Mouse (Mus musculus): ENCODE measurements around the gene Ccnh. TPM values are rescaled to one million over a fixed set of nuclear protein-coding genes. Genes with fewer than 3 reads are reported as not detected.
"Not testable (repeated sequence)": the region's sequence is repeated elsewhere in the genome, so short reads cannot be mapped to it uniquely, and the experiment has no call there.

Ccnh gene
- 103 and 107 TPM in 2 replicates for polyA plus RNA-seq (2015; fragmentation: Nextera tagmentation; extraction: Ambion mirVana)

DNA sequence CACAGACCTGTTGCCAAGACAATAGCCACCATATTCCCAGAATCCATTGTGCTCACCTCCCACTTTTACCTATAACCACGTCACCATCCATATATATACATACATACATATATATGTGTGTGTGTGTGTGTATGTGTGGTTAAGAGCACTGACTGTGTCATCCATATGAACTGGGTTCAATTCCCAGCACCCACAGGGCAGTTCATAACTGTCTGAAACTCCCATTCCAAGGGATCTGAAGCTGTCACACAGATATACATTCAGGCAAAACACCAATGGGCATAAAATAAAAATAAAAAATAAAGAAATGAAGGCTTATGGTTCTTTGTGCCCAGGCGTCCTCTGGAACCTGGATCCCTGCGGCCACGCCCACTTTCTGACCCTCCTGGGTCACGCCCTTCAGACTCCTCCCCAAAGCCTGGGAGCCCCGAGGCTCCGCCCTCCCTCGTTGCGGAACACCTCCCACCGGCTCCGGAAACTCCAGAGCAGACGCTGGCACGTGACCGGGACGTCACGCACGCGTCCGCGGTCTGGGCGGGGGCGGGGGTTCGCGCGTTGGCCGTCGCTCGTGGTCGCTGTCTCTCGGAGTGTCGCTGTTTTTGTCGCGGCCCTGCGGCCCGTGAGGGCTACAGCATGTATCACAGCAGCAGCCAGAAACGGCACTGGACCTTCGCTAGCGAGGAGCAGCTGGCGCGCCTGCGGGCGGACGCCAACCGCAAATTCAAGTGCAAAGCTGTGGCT is at the start of gene Ccnh:
Gene Ccnh, plus strand, starts transcription at position 506 of the 741 bp plus-strand sequence.
- Histone ChIP-seq H3K4me1 (replicated peaks) (peaks cover 15% of the 10 kb centered on the region), H3K27ac (peak within 1 kb of the TSS; percentile 90), H3K9ac (replicated peaks) (peak within 1 kb of the TSS; percentile 90), H3K4me3 (replicated peaks) (peak within 1 kb of the TSS; percentile 79), H3K4me2 (replicated peaks) (peak within 1 kb of the TSS; percentile 77), H3K9me3 (no peaks in the 10 kb centered on the region), H3K36me3 (peaks cover 24% of the 10 kb centered on the region), H3K27me3 (no peaks in the 10 kb centered on the region)
- ATAC-seq, result peak; percentile 97
- 2% methylated on average over 44 of the region's 44 CpGs for WGBS

DNA sequence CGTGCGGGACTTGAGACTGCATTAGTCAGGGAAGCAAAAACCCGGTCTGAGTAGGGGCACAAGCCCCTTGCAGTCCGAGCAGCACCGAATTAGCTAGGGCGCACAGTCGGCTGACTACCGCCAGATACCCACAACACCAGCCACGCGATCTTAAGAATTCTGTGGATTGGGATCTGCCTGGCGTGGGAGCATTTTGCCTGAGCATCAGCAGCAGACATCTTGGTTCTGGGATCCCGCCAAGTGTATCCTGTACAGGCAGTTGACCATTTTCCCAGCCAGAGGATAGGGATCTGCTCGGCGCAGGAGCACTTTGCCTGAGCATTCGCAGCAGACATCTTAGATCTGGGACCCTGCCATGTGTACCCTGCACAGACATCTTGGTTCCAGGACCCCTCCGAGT is 45.8 kb upstream of the Ccnh start:
- WGBS, result 95% methylated on average over 16 of the region's 16 CpGs
- not testable (repeated sequence) for ATAC-seq; H3K27ac ChIP-seq; H3K4me2 ChIP-seq (replicated peaks); H3K4me1 ChIP-seq (replicated peaks); H3K9me3 ChIP-seq; H3K4me3 ChIP-seq (replicated peaks); H3K9ac ChIP-seq (replicated peaks); H3K27me3 ChIP-seq; H3K36me3 ChIP-seq

DNA sequence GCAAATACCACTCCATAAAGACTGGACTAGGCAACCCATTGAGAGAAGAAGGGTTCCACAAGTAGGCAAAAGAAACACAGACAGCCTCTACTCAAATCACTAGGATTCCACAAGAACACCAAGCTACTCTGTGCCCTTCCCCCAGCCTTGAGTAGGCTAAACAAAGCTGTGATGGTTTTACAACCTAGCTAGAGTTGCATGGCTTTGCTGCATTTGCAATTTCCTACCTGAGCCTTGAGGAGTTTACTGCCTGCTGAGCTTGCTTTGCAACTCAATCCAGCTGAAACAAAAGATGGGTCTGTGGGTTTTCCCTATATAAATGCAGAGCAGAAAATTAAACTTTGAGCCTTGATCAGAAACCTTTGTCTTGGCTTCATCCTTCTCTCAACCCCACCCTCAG is 42.7 kb upstream of the Ccnh start:
- no peak overlapping the region for H3K27ac ChIP-seq
- H3K9me3 ChIP-seq, result no peaks in the 10 kb centered on the region
- no peak overlapping the region for H3K4me3 ChIP-seq (replicated peaks)
- H3K9ac ChIP-seq (replicated peaks), result no peak overlapping the region
- H3K36me3 ChIP-seq, result no peaks in the 10 kb centered on the region
- no peak overlapping the region for H3K4me2 ChIP-seq (replicated peaks)
- H3K4me1 ChIP-seq (replicated peaks), result no peaks in the 10 kb centered on the region
- ATAC-seq, result no peak
- no peaks in the 10 kb centered on the region for H3K27me3 ChIP-seq

DNA sequence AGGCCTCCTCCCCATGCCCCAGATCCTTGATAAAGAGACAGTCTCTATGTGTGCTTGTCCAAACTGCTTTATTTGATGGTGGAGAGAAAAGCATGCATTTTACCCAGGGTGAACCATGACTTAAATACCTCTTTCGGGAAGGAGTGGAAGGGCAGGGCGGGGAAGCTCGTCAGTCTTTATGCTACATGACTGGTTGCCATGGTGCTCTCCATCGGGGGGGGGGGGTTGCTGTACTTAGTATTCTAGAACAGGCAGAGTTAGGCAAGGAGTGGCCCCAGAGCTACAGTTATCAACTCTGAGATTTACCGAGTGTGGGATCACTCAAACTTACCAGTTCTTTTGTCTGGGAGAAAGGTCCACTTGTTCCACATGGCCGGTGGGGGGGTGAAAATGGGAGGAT is 34.5 kb upstream of the Ccnh start:
- no peak for ATAC-seq
- no peaks in the 10 kb centered on the region for H3K27me3 ChIP-seq
- H3K9me3 ChIP-seq, result no peaks in the 10 kb centered on the region
- H3K36me3 ChIP-seq, result no peaks in the 10 kb centered on the region
- H3K4me1 ChIP-seq (replicated peaks), result no peaks in the 10 kb centered on the region
- no peak overlapping the region for H3K9ac ChIP-seq (replicated peaks)
- H3K4me3 ChIP-seq (replicated peaks), result no peak overlapping the region
- H3K27ac ChIP-seq, result no peak overlapping the region
- 64% methylated on average over 6 of the region's 6 CpGs for WGBS
- H3K4me2 ChIP-seq (replicated peaks), result no peak overlapping the region

DNA sequence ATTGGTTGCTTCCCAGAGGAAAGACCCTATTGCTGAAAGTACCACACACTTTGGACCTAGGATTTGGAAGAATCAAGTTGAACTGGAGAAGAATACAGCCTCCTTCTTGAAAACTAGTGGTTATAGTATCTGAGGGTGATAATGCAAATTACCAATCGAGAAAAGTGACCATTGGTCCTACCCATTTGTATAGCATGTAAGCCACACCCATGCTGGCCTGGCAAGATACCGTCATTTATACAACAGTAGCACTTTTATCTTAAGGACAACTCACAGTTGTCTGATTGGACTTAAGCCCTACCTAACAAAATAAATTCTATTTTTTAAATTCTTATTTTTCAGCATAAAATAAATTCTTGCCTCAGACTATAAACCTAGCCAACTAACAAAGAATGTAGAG is 29.2 kb upstream of the Ccnh start:
- ATAC-seq, result no peak
- H3K9me3 ChIP-seq, result no peaks in the 10 kb centered on the region
- no peak overlapping the region for H3K4me2 ChIP-seq (replicated peaks)
- H3K4me1 ChIP-seq (replicated peaks), result no peaks in the 10 kb centered on the region
- H3K9ac ChIP-seq (replicated peaks), result no peak overlapping the region
- 84% methylated on average over 2 of the region's 2 CpGs for WGBS
- H3K27me3 ChIP-seq, result no peaks in the 10 kb centered on the region
- H3K36me3 ChIP-seq, result no peaks in the 10 kb centered on the region
- no peak overlapping the region for H3K4me3 ChIP-seq (replicated peaks)
- no peak overlapping the region for H3K27ac ChIP-seq

DNA sequence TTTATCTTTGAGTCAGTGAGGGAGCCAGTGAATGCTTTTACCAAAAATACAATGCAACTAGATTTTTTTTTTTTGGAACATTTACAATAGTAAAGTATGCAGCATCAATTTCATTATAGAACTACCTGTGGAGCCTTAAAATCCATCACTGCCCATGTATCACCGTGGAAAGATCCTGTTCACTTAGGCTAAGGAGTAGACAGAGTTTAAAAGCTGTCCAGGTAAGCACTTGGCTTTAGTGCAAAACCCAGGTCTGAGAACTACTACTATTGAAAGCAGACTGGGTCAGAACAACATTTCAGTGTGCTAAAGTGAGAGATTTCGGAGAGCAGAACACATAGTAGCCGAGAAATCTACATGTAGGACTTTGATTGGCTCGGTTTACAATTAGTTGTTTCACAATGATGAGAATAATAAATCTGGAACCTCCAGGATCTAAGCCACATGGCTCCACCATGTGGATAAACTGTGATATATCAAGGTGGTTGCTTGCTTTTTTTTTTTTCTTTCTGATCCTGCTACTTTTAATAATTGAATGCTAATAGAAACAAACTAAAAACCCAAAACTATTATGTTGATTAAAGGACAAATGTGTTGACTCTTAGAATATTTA is 24.6 kb upstream of the Ccnh start:
- no peak overlapping the region for H3K27ac ChIP-seq
- 44% methylated on average over 4 of the region's 4 CpGs for WGBS
- no peaks in the 10 kb centered on the region for H3K4me1 ChIP-seq (replicated peaks)
- H3K4me3 ChIP-seq (replicated peaks), result no peak overlapping the region
- no peaks in the 10 kb centered on the region for H3K27me3 ChIP-seq
- no peaks in the 10 kb centered on the region for H3K36me3 ChIP-seq
- H3K4me2 ChIP-seq (replicated peaks), result 0 out of 2 replicates have a peak overlapping the region, but pooled peaks have one; percentile 9
- H3K9me3 ChIP-seq, result no peaks in the 10 kb centered on the region
- 0 out of 2 replicates have a peak, but pooled peaks have one; percentile 43 for ATAC-seq
- H3K9ac ChIP-seq (replicated peaks), result no peak overlapping the region

DNA sequence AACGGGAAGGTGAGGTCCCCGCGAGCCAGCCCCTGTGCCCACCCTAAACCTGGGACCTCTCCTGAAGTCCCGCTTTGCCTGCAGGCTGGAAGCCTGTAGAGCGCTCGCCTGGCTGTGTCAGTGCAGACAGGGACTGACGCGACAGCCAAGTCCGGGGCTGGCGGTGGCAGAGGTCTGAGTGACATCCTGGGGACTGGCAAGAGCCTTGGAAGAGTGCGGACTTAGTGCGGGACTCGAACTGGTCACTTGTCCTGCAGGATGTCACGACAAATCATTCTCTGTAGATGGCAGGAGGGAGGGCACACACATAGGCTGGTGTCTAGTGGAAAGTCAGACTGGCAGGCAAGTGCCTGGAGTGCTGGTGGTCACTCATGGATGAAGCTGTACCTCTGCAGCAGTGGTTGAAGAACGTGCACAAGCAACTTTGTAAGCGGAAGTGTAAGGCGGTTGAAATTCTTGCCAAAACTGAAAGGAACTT is 475 bp downstream of the Ccnh start:
- peak overlapping the region; percentile 79 for H3K4me3 ChIP-seq (replicated peaks)
- ATAC-seq, result peak; percentile 94
- peak overlapping the region; percentile 90 for H3K9ac ChIP-seq (replicated peaks)
- WGBS, result under 1% methylated on average over 17 of the region's 17 CpGs
- peak overlapping the region; percentile 90 for H3K27ac ChIP-seq
- H3K36me3 ChIP-seq, result peaks cover 27% of the 10 kb centered on the region
- H3K27me3 ChIP-seq, result no peaks in the 10 kb centered on the region
- H3K4me2 ChIP-seq (replicated peaks), result peak overlapping the region; percentile 77
- H3K4me1 ChIP-seq (replicated peaks), result peaks cover 15% of the 10 kb centered on the region
- H3K9me3 ChIP-seq, result no peaks in the 10 kb centered on the region

DNA sequence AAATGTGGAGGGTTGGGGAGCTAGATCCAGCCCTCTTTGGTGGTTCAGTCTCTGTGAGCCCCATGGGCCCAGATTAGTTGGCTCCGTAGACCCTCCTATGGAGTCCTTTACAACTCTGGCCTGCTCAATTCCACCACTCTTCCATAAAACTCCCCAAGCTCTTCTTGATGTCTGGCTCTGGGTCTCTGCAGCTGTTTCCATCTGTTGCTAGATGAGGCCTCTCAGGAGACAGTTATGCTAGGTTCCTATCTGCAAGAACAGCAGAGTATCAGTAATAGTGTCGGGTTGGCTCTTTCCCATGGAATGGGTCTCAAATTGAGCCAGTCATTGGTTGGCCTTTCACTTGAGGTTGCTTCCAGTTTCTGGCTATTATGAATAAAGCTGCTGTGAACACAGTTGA is 2.0 kb downstream of the Ccnh start:
- H3K27ac ChIP-seq, result no peak overlapping the region
- 97% methylated on average over 2 of the region's 2 CpGs for WGBS
- H3K4me3 ChIP-seq (replicated peaks), result no peak overlapping the region
- no peaks in the 10 kb centered on the region for H3K9me3 ChIP-seq
- no peak overlapping the region for H3K4me2 ChIP-seq (replicated peaks)
- ATAC-seq, result no peak
- no peaks in the 10 kb centered on the region for H3K27me3 ChIP-seq
- no peak overlapping the region for H3K9ac ChIP-seq (replicated peaks)
- peaks cover 27% of the 10 kb centered on the region for H3K36me3 ChIP-seq
- H3K4me1 ChIP-seq (replicated peaks), result peaks cover 15% of the 10 kb centered on the region

DNA sequence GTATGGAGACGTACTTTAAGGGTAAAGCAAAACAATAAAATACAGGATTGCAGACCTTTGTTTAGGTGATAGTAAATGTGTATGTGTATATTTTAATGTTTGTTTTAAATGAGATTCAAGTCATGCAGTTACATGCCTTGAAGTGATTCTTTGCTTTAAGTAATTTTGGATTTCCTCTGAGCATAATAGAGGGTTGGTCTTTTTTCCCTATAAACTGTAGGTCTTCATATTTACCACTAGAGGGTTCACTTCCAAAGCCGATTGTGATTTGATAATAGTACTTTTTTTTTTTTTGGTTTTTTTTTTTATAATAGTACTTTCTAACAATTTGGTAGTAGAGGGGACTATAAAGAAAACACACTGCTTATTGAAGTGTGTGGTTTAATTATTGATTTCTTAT is 18.3 kb downstream of the Ccnh start:
- H3K4me1 ChIP-seq (replicated peaks), result no peaks in the 10 kb centered on the region
- no peak for ATAC-seq

DNA sequence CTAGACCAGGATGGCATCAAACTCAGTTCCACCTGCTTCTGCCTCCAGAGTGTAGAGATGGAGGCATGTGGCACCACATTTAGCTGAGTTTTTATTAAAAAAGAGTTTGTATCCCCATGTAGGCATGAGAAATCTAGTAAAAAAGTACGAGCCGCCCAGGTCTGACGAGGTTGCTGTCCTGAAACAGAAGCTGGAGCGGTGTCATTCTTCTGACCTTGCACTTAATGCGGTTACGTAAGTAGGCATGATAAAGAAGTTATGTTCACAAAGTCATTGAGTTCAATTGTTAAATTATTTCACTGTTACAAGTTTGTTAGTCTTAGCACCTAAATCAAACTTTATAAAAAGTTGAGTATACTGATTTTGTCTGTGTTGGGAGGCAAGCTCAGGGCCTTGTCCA is 19.4 kb downstream of the Ccnh start:
- no peaks in the 10 kb centered on the region for H3K4me1 ChIP-seq (replicated peaks)
- no peak overlapping the region for H3K4me2 ChIP-seq (replicated peaks)
- no peaks in the 10 kb centered on the region for H3K9me3 ChIP-seq
- H3K4me3 ChIP-seq (replicated peaks), result no peak overlapping the region
- H3K27ac ChIP-seq, result no peak overlapping the region
- H3K27me3 ChIP-seq, result no peaks in the 10 kb centered on the region
- WGBS, result 97% methylated on average over 6 of the region's 6 CpGs
- no peak for ATAC-seq
- H3K36me3 ChIP-seq, result peaks cover 23% of the 10 kb centered on the region
- H3K9ac ChIP-seq (replicated peaks), result no peak overlapping the region

More for the DNA sequence above, 18.3 kb downstream of the Ccnh start:
- Histone ChIP-seq H3K36me3 (peaks cover 27% of the 10 kb centered on the region), H3K4me2 (replicated peaks) (no peak overlapping the region), H3K4me3 (replicated peaks) (no peak overlapping the region), H3K27ac (no peak overlapping the region), H3K27me3 (no peaks in the 10 kb centered on the region), H3K9me3 (no peaks in the 10 kb centered on the region), H3K9ac (replicated peaks) (no peak overlapping the region)
- 76% methylated on average over 2 of the region's 2 CpGs for WGBS

DNA sequence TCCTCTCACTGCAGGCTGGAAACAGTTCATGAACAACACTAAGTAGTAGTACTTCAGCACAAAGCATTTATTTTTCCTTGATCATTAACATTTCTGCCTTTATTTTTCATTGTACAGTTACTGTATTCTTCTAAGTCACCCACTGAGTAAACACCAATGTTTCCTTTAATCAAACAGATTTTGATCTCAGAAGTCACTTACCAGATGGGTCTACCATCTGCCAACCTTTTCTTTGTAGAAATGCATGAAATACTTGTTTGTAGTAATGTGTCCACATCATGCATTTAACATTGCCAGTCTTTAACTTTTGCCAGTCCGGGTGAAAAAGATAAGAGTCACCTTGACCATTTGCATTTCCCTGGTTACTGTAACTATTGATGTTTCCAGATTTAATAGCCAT is 21.1 kb downstream of the Ccnh start:
- WGBS, result 84% methylated on average over 1 of the region's 1 CpGs
- Histone ChIP-seq H3K27ac (no peak overlapping the region), H3K4me2 (replicated peaks) (no peak overlapping the region), H3K9me3 (no peaks in the 10 kb centered on the region), H3K27me3 (no peaks in the 10 kb centered on the region), H3K36me3 (peaks cover 19% of the 10 kb centered on the region), H3K4me1 (replicated peaks) (no peaks in the 10 kb centered on the region), H3K9ac (replicated peaks) (no peak overlapping the region), H3K4me3 (replicated peaks) (no peak overlapping the region)
- ATAC-seq, result no peak

DNA sequence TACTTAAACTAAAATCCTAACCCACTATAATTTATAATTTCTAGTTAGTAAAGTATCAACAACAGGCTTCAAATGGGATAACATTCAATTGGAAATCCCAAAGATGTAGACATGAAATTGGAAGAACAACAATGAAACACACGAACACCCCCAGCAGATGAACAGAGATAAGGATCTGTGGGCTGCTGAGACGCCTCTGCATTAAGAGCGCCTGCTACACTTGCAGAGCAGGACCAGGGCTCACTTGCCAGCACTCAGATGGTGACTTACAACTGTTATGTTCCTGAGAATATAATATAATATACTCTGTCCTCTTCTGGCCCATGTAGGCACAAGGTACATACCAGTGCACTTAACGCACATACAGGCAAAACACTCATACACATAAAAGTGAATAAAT is 29.4 kb downstream of the Ccnh start:
- Histone ChIP-seq H3K9me3 (no peaks in the 10 kb centered on the region), H3K4me2 (replicated peaks) (no peak overlapping the region), H3K27me3 (no peaks in the 10 kb centered on the region), H3K36me3 (peaks cover 34% of the 10 kb centered on the region), H3K4me3 (replicated peaks) (no peak overlapping the region), H3K27ac (no peak overlapping the region), H3K4me1 (replicated peaks) (no peaks in the 10 kb centered on the region), H3K9ac (replicated peaks) (no peak overlapping the region)
- WGBS, result 81% methylated on average over 4 of the region's 4 CpGs
- no peak for ATAC-seq

Measured in midbrain, embryonic 13.5 days (tissue).